Mouse (Mus musculus): ENCODE data around the gene Gap43. TPM values are rescaled to one million over a fixed set of nuclear protein-coding genes. Genes with fewer than 3 reads are reported as not detected.

Gene Gap43
- polyA plus RNA-seq, 1 experiment from 2014 or later: 25.3 TPM

- WGBS (ENCODE audit: insufficient replicate concordance): 65% methylated on average over 5 of the region's 5 CpGs
- peak overlapping the region; percentile 41; the same call in 1 of the 2 replicates for H3K27ac ChIP-seq (ENCODE audit: low read depth, low read length)
- no peak overlapping the region for H3K4me3 ChIP-seq (ENCODE audit: low read depth, low read length)
Measured at GRCm38 (mm10) chr16:42319365-42319764, 21.1 kb downstream of the Gap43 start.

DNA sequence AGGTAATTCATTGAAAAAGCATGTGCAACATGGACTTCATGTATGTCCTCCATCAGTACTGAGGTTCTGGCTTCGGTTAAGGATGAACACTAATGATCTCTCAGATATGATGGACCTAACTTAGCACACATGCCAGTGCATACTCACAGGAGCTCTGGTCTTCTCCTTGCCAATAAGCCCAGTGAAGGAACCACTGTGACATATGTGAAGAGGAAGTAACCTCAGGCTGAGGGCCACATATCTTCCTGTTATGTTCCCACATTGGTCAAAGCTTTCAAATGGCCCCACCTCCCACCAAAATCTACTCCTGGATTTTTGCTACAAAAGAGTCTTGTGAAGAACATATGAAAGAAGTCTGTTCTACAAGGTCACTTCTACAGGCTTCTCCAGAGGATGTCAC lies 28.3 kb downstream of the Gap43 start:
- Histone ChIP-seq H3K4me1 (ENCODE audit: control insufficient read depth, insufficient read depth, low read length) (peaks cover 3% of the 10 kb centered on the region; the same call in 1 of the 2 replicates), H3K4me3 (ENCODE audit: low read depth, low read length) (no peak overlapping the region), H3K27ac (ENCODE audit: low read depth, low read length) (no peak overlapping the region), H3K4me2 (no peak overlapping the region), H3K36me3 (ENCODE audit: control insufficient read depth, insufficient read depth, low read length) (no peaks in the 10 kb centered on the region), H3K27me3 (ENCODE audit: control insufficient read depth, insufficient read depth, low read length) (no peaks in the 10 kb centered on the region), H3K9ac (ENCODE audit: low read depth, low read length) (no peak overlapping the region), H3K9me3 (replicated peaks; ENCODE audit: control insufficient read depth, low read length) (no peaks in the 10 kb centered on the region)
- ATAC-seq (replicated peaks; ENCODE audit: insufficient number of reproducible peaks, low FRiP score, low TSS enrichment): no peak
- WGBS (ENCODE audit: insufficient replicate concordance): 86% methylated on average over 1 of the region's 1 CpGs

More at GRCm38 (mm10) chr16:42319365-42319764, 21.1 kb downstream of the Gap43 start:
- Histone ChIP-seq H3K4me2 (no peak overlapping the region), H3K27me3 (ENCODE audit: control insufficient read depth, insufficient read depth, low read length) (no peaks in the 10 kb centered on the region), H3K36me3 (ENCODE audit: control insufficient read depth, insufficient read depth, low read length) (no peaks in the 10 kb centered on the region), H3K9ac (ENCODE audit: low read depth, low read length) (no peak overlapping the region), H3K9me3 (replicated peaks; ENCODE audit: control insufficient read depth, low read length) (no peaks in the 10 kb centered on the region), H3K4me1 (ENCODE audit: control insufficient read depth, insufficient read depth, low read length) (no peaks in the 10 kb centered on the region)
- ATAC-seq (replicated peaks; ENCODE audit: insufficient number of reproducible peaks, low FRiP score, low TSS enrichment): no peak

GRCm38 (mm10) chr16:42308761-42309160 lies 31.7 kb downstream of the Gap43 start:
- no peaks in the 10 kb centered on the region for H3K36me3 ChIP-seq (ENCODE audit: control insufficient read depth, insufficient read depth, low read length)
- no peak for ATAC-seq (replicated peaks; ENCODE audit: insufficient number of reproducible peaks, low FRiP score, low TSS enrichment)
- WGBS (ENCODE audit: insufficient replicate concordance): 59% methylated on average over 1 of the region's 1 CpGs
- no peaks in the 10 kb centered on the region for H3K9me3 ChIP-seq (replicated peaks; ENCODE audit: control insufficient read depth, low read length)
- no peak overlapping the region for H3K9ac ChIP-seq (ENCODE audit: low read depth, low read length)
- peaks cover 10% of the 10 kb centered on the region for H3K4me1 ChIP-seq (ENCODE audit: control insufficient read depth, insufficient read depth, low read length)
- H3K4me2 ChIP-seq: no peak overlapping the region
- H3K27ac ChIP-seq (ENCODE audit: low read depth, low read length): no peak overlapping the region
- no peaks in the 10 kb centered on the region for H3K27me3 ChIP-seq (ENCODE audit: control insufficient read depth, insufficient read depth, low read length)
- no peak overlapping the region for H3K4me3 ChIP-seq (ENCODE audit: low read depth, low read length)

DNA sequence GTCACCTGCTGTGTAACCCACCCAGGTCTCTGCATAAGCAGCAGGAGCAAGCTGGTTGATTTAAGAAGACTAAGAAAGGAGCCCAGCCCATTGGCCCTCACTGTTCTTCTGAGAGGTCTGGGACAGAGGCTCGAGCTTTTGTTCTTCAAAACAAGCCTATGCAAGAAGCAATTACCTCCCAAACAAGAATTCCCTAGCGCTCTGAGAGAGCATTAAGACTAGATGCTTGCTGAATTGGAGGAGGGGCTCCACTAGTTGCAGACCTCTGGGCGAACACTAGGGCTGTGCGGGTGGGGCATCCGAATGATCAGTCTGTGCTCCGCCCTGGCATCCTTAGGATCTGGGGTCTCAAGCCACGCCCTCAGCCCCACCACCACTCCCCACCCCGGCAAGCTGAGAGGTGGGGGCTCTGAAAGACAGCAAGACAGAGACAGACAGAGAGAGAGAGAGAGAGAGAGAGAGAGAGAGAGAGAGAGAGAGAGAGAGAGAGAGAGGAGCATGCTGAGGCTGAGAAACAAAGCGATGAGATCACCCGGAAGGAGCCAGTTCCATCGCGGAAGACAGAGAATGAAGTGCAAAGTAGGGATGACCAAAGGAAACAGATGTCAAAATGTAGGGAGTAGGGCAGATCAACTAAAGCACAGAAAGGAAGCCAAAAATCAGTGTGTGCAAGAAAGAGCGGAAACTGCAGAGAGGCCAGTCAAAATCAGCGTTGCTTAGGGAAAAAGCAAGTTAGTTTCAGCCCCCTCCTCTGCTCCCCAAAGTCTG lies 34.3 kb downstream of the Gap43 start:
- H3K9ac ChIP-seq (ENCODE audit: low read depth, low read length): peak overlapping the region; percentile 56; the same call in 1 of the 2 replicates
- peaks cover 10% of the 10 kb centered on the region for H3K4me1 ChIP-seq (ENCODE audit: control insufficient read depth, insufficient read depth, low read length)
- no peaks in the 10 kb centered on the region for H3K36me3 ChIP-seq (ENCODE audit: control insufficient read depth, insufficient read depth, low read length)
- 2% methylated on average over 14 of the region's 14 CpGs for WGBS (ENCODE audit: insufficient replicate concordance)
- H3K27me3 ChIP-seq (ENCODE audit: control insufficient read depth, insufficient read depth, low read length): no peaks in the 10 kb centered on the region
- H3K4me2 ChIP-seq: peak overlapping the region; percentile 57
- peak overlapping the region; percentile 54 for H3K27ac ChIP-seq (ENCODE audit: low read depth, low read length)
- no peaks in the 10 kb centered on the region for H3K9me3 ChIP-seq (replicated peaks; ENCODE audit: control insufficient read depth, low read length)
- peak; percentile 82 for ATAC-seq (replicated peaks; ENCODE audit: insufficient number of reproducible peaks, low FRiP score, low TSS enrichment)
- peak overlapping the region; percentile 33 for H3K4me3 ChIP-seq (ENCODE audit: low read depth, low read length)

DNA sequence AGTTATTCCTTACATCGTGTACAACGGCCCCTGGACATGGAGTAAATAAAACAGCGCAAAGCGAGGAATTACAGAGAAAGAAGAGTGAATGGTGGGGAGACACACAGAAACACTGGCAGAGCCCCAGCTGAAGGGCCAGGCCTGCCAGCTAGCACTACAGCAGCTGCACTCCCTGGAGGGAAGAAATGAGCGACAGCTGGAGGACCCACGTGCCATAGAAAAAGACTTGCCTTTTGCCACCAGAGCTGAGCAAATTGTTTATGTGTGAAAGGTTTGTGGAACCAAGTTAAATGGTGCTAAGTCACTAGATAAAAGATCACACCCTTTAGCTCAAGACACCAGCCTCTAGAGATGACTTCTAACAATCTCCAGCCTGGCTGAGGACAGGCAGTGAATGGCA lies 37.0 kb downstream of the Gap43 start:
- no peak overlapping the region for H3K9ac ChIP-seq (ENCODE audit: low read depth, low read length)
- H3K4me1 ChIP-seq (ENCODE audit: control insufficient read depth, insufficient read depth, low read length): peaks cover 7% of the 10 kb centered on the region
- H3K4me2 ChIP-seq: no peak overlapping the region
- no peaks in the 10 kb centered on the region for H3K36me3 ChIP-seq (ENCODE audit: control insufficient read depth, insufficient read depth, low read length)
- no peak overlapping the region for H3K4me3 ChIP-seq (ENCODE audit: low read depth, low read length)
- 69% methylated on average over 6 of the region's 6 CpGs for WGBS (ENCODE audit: insufficient replicate concordance)
- ATAC-seq (replicated peaks; ENCODE audit: insufficient number of reproducible peaks, low FRiP score, low TSS enrichment): no peak
- no peak overlapping the region for H3K27ac ChIP-seq (ENCODE audit: low read depth, low read length)
- no peaks in the 10 kb centered on the region for H3K9me3 ChIP-seq (replicated peaks; ENCODE audit: control insufficient read depth, low read length)
- no peaks in the 10 kb centered on the region for H3K27me3 ChIP-seq (ENCODE audit: control insufficient read depth, insufficient read depth, low read length)

- Histone ChIP-seq H3K4me2 (no peak overlapping the region), H3K9me3 (replicated peaks; ENCODE audit: control insufficient read depth, low read length) (no peaks in the 10 kb centered on the region), H3K4me3 (ENCODE audit: low read depth, low read length) (no peak overlapping the region), H3K9ac (ENCODE audit: low read depth, low read length) (no peak overlapping the region), H3K27me3 (ENCODE audit: control insufficient read depth, insufficient read depth, low read length) (no peaks in the 10 kb centered on the region), H3K36me3 (ENCODE audit: control insufficient read depth, insufficient read depth, low read length) (no peaks in the 10 kb centered on the region), H3K27ac (ENCODE audit: low read depth, low read length) (no peak overlapping the region), H3K4me1 (ENCODE audit: control insufficient read depth, insufficient read depth, low read length) (no peaks in the 10 kb centered on the region)
- 80% methylated on average over 5 of the region's 5 CpGs for WGBS (ENCODE audit: insufficient replicate concordance)
- no peak for ATAC-seq (replicated peaks; ENCODE audit: insufficient number of reproducible peaks, low FRiP score, low TSS enrichment)
Measured at GRCm38 (mm10) chr16:42294481-42294880, 46.0 kb downstream of the Gap43 start.

DNA sequence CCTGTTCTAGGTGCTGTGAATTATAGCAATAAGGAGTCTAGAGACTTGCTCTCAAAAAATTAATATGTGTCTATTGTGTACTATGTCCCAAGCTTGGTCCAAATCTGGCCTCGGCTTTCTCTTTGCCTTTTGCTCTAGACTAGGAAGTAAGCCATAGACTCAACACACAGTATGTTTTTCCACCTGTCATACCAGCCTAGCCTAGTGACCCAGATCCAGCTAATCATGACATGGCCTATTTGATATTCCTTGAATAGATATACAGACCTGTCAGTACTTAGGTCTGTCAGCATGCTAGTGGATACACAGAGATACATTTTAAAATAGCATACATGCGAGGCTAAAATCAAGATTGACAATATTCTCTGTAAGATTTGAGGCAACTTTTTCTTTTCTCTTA lies 46.4 kb downstream of the Gap43 start:
- Histone ChIP-seq H3K4me1 (ENCODE audit: control insufficient read depth, insufficient read depth, low read length) (no peaks in the 10 kb centered on the region), H3K27me3 (ENCODE audit: control insufficient read depth, insufficient read depth, low read length) (no peaks in the 10 kb centered on the region), H3K36me3 (ENCODE audit: control insufficient read depth, insufficient read depth, low read length) (no peaks in the 10 kb centered on the region), H3K27ac (ENCODE audit: low read depth, low read length) (no peak overlapping the region), H3K4me3 (ENCODE audit: low read depth, low read length) (no peak overlapping the region), H3K9ac (ENCODE audit: low read depth, low read length) (no peak overlapping the region), H3K4me2 (no peak overlapping the region), H3K9me3 (replicated peaks; ENCODE audit: control insufficient read depth, low read length) (no peaks in the 10 kb centered on the region)
- WGBS (ENCODE audit: insufficient replicate concordance): 85% methylated on average over 2 of the region's 2 CpGs
- ATAC-seq (replicated peaks; ENCODE audit: insufficient number of reproducible peaks, low FRiP score, low TSS enrichment): no peak

DNA sequence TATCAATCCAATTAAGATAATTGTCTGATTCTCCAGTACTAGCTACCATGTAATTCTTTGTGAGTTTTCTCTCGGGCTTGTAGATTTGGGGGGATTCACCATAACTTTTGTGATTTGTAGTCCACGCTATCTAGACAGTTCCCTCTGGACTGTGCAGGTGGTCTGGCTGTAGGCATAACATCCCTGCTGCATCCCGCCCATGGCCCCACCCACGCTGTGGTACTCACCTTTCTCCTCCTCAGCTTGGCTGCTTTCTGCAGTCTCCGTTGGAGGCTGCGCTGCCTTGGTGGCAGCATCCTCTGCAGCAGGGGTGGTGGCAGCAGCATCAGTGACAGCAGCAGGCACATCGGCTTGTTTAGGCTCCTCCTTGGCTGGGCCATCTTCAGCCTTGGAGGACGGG lies 48.9 kb downstream of the Gap43 start:
- Histone ChIP-seq H3K4me1 (ENCODE audit: control insufficient read depth, insufficient read depth, low read length) (no peaks in the 10 kb centered on the region), H3K4me3 (ENCODE audit: low read depth, low read length) (no peak overlapping the region), H3K4me2 (no peak overlapping the region), H3K36me3 (ENCODE audit: control insufficient read depth, insufficient read depth, low read length) (no peaks in the 10 kb centered on the region), H3K27ac (ENCODE audit: low read depth, low read length) (no peak overlapping the region), H3K27me3 (ENCODE audit: control insufficient read depth, insufficient read depth, low read length) (no peaks in the 10 kb centered on the region), H3K9me3 (replicated peaks; ENCODE audit: control insufficient read depth, low read length) (no peaks in the 10 kb centered on the region), H3K9ac (ENCODE audit: low read depth, low read length) (no peak overlapping the region)
- 70% methylated on average over 8 of the region's 8 CpGs for WGBS (ENCODE audit: insufficient replicate concordance)
- no peak for ATAC-seq (replicated peaks; ENCODE audit: insufficient number of reproducible peaks, low FRiP score, low TSS enrichment)

DNA sequence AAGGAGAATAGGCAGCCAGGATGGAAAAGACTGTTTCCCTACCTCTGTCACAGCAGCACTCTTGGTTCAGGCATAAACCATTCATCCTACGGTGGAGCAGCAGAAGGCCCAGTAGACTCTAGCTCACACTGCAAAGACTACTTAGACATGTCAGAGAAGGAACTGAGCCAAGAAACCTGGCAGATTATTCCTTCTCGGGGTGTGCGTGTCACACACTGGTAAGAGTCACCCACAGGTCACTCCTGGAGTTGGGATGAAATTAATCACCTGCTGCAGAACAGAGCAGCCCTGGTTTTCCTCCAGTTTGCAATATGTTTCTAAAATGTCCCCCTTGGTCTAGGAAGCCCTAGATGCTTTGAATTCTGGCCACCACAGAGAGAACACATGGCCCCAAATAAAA lies 56.4 kb downstream of the Gap43 start:
- WGBS (ENCODE audit: insufficient replicate concordance): 82% methylated on average over 3 of the region's 3 CpGs
- no peak overlapping the region for H3K4me2 ChIP-seq
- no peaks in the 10 kb centered on the region for H3K4me1 ChIP-seq (ENCODE audit: control insufficient read depth, insufficient read depth, low read length)

More for the DNA sequence above, 56.4 kb downstream of the Gap43 start:
- Histone ChIP-seq H3K36me3 (ENCODE audit: control insufficient read depth, insufficient read depth, low read length) (no peaks in the 10 kb centered on the region), H3K27ac (ENCODE audit: low read depth, low read length) (no peak overlapping the region), H3K9ac (ENCODE audit: low read depth, low read length) (no peak overlapping the region), H3K4me3 (ENCODE audit: low read depth, low read length) (no peak overlapping the region), H3K27me3 (ENCODE audit: control insufficient read depth, insufficient read depth, low read length) (no peaks in the 10 kb centered on the region), H3K9me3 (replicated peaks; ENCODE audit: control insufficient read depth, low read length) (no peaks in the 10 kb centered on the region)
- no peak for ATAC-seq (replicated peaks; ENCODE audit: insufficient number of reproducible peaks, low FRiP score, low TSS enrichment)

Measured in heart, embryonic 11.5 days (tissue).